Mouse (Mus musculus) embryonic fibroblast, embryonic 13.5 days (primary cell): Measurements from ENCODE around the gene Pkib.

Source experiments
- CTCF ChIP-seq: IDR thresholded peaks from 2 replicates; pipeline ENCODE4 v1.5.1; 2011; ENCODE audit warnings: mild to moderate bottlenecking, control low read depth, low read length, moderate library complexity, borderline replicate concordance; ENCODE audit not compliant: insufficient read depth
- POLR2A ChIP-seq: IDR thresholded peaks from 2 replicates; pipeline ENCODE4 v1.6.1; 2011; ENCODE audit warnings: low read depth, mild to moderate bottlenecking, control low read depth, low read length, moderate library complexity

DNA sequence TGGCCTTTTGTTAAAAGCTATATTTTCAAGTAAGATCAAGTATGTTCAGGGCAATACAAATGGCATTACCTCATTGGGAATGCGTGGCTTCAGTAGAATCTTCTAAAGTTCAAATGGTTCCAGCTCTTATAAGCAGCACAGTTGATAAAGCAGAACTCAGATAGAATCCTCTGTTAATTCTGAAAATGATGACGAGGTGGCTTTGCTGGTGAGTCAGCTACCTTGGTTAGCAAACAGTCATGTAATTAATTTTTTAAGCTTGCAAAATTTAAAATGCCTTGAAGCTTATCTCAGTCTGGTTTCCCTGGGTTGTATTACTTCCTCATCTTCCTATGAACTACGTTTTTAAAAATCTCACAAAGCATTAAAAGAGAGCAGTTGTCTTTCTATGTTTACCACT lies 90.6 kb downstream of the Pkib start:
- TF ChIP-seq CTCF, result no peak
- TF ChIP-seq POLR2A, result no peak
